Mouse (Mus musculus) c-Kit-positive CD71-positive TER-119-positive erythroid progenitor cells, embryonic 14.5 days (primary cell): ENCODE data around the gene Dok5.

Experiments used
- DNase-seq: peaks from one replicate; pipeline ENCODE4 v3.0.0-alpha.2; 2013; ENCODE audit warnings: low spot score

Dok5 gene

GRCm38 (mm10) chr2:170795242-170795641 lies 63.6 kb downstream of the Dok5 start:
- no peak for DNase-seq

GRCm38 (mm10) chr2:170802984-170803383 lies 71.4 kb downstream of the Dok5 start:
- no peak for DNase-seq

GRCm38 (mm10) chr2:170807555-170808258 lies 76.1 kb downstream of the Dok5 start:
- DNase-seq: no peak

- DNase-seq: no peak
Measured at GRCm38 (mm10) chr2:170808259-170808789, 76.7 kb downstream of the Dok5 start.

GRCm38 (mm10) chr2:170811356-170811755 lies 79.7 kb downstream of the Dok5 start:
- DNase-seq: no peak

- DNase-seq: no peak
Measured at GRCm38 (mm10) chr2:170816302-170816701, 84.7 kb downstream of the Dok5 start.

GRCm38 (mm10) chr2:170817112-170817703 lies 85.6 kb downstream of the Dok5 start:
- DNase-seq: no peak

- DNase-seq: no peak
Measured at GRCm38 (mm10) chr2:170826821-170827441, 95.3 kb downstream of the Dok5 start.

GRCm38 (mm10) chr2:170828757-170829156 lies 97.2 kb downstream of the Dok5 start:
- no peak for DNase-seq

- no peak for DNase-seq
Measured at GRCm38 (mm10) chr2:170829191-170829611, 97.6 kb downstream of the Dok5 start.

GRCm38 (mm10) chr2:170829988-170830387 lies 98.4 kb downstream of the Dok5 start:
- no peak for DNase-seq

GRCm38 (mm10) chr2:170836862-170837261 lies 105.3 kb downstream of the Dok5 start:
- no peak for DNase-seq

- DNase-seq: no peak
Measured at GRCm38 (mm10) chr2:170837363-170837762, 105.8 kb downstream of the Dok5 start.

GRCm38 (mm10) chr2:170837824-170838557 lies 106.4 kb downstream of the Dok5 start:
- no peak for DNase-seq

GRCm38 (mm10) chr2:170841441-170841965 lies 109.9 kb downstream of the Dok5 start:
- no peak for DNase-seq

GRCm38 (mm10) chr2:170845511-170845910 lies 113.9 kb downstream of the Dok5 start:
- DNase-seq: no peak

GRCm38 (mm10) chr2:170850058-170850457 lies 118.5 kb downstream of the Dok5 start:
- DNase-seq: no peak

- DNase-seq: no peak
Measured at GRCm38 (mm10) chr2:170852337-170852736, 120.7 kb downstream of the Dok5 start.

GRCm38 (mm10) chr2:170855210-170855609 lies 123.6 kb downstream of the Dok5 start:
- DNase-seq: no peak

GRCm38 (mm10) chr2:170856085-170856484 lies 124.5 kb downstream of the Dok5 start:
- DNase-seq: no peak

- no peak for DNase-seq
Measured at GRCm38 (mm10) chr2:170857507-170857906, 125.9 kb downstream of the Dok5 start.

- DNase-seq: no peak
Measured at GRCm38 (mm10) chr2:170858640-170859039, 127.0 kb downstream of the Dok5 start.
